Mouse (Mus musculus): ENCODE measurements at regions not wholly inside any gene's neighbourhood (a gene's known extent, or its start where the extent isn't known, plus 50 kb on each side); places are given as distances from the start of the nearest gene placed in this dataset.

DNA sequence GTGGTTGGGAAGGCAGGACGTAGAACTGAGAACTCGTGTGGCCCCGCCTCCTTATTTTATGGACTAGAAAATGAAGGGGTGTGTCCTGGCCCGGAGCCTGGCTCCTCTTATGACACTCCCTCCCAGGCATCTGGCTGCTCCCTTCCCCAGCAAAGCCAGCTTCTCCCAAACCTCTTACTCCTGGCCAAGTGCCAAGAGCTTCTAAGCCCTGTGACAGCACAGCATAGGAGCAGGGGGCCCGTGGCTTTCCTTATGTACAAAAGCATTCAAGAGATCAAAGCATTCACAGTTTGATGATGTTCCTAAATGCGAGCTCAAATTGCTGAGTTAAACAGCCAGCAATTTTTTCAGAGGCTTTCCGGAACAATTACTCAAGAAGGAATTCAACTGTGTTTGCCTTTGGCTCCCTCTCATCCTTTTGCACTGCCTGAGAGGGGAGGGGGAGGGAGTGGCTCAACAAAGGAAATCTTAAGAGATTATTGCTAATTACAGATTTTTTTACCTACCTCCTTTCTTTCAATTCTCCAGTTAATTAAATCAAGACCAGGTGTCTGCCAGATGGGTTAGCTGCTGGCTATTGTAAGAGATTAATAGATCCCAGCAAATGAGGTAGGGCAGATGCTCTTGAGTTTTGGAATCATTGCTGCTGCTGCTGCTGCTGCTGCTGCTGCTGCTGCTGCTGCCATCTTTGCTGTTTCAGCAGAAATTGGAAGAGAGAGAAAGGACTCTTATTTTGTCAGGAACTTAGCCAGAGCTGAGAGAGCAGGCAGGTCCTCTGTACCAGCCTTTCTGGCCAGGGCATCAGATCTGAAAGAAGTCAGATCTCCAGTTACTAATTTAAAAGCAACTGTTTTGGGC, 71.0 kb upstream of the Dlg1 start:
- ATAC-seq (replicated peaks; ENCODE audit: low FRiP score, poor library complexity, severe bottlenecking), result peak; percentile 98

DNA sequence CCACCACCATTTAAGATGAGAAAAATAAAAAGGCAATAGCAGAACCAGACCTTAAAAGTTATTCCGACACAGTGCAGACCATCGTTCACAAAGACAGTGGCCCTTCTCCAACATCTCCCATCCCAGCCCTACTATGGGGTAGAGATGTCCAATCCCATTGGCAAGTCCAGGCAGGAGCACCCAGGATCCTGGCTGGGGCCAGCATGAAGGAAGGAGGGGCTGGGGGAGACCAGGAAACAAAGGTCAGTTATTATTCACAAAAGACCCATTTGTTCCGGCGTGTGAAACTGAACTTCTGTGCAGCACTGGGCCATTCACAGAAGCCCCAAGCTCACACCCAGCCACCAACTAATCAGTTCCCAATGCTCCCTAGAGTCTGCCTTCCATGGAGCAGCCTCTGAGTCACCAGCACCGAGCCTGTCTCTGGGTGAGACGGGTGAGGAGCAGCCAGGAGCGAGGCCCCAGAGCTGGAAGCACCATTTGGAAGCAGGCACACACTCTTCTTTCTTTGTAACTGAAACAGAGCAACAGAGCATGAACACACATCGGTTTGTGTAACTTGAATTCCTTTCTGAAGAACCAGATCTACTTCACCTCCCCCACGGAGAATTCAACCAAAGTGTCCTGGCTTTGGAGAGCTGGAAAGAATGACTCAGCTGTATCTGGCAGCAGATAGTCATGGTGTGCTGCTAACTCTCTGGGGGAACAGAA, 70.1 kb upstream of the Dlg1 start:
- no peak for ATAC-seq (replicated peaks; ENCODE audit: low FRiP score, poor library complexity, severe bottlenecking)

DNA sequence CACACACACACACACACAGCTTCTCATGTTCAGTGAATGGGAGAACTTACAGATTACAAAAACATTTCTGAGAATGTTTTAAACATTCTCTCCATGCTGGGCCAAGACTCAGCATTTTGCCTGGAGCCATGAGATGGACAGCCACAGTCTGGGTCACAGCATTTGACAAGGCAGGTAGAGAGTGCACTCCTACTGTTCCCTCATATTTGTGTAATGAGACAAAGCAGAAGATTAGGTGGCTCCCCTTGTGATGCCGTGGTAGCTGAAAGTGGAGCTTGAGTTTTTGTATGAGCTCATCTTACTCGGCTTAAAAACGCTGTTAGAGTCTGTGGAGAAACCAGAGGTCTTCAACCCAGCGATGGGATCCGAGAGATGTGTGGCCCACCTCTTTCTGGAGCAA, 65.3 kb upstream of the Dlg1 start:
- peak; percentile 43 for ATAC-seq (replicated peaks; ENCODE audit: low FRiP score, poor library complexity, severe bottlenecking)

DNA sequence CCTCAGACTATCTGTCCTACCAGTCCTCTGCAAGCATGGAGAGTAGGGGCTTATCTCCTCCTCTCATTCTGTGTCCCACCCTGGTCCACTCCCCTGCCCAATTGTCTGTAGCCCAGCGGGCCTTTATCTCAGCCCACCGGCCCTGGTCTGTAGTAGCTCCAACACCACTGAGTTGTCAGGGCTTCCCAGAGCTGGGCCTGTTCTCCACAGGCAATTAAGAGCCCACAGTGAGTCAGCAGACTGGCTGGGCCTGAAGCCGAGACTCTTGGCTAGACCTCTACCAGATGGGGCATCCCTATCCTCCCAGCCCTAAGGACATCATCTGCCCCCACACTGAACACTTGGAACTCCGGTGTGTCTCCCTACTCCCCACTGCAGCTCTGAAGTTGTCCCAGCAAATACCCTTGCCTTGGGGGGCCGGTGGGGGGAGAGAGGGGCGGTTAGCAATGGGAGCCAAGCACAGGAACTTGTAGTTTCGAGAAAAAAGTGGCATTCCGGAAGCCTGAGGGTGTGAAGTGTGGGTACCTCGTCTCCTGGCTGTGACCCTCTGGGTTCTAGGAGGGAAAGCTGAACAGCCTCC, 64.7 kb upstream of the Dlg1 start:
- ATAC-seq (replicated peaks; ENCODE audit: low FRiP score, poor library complexity, severe bottlenecking), result peak; percentile 91

DNA sequence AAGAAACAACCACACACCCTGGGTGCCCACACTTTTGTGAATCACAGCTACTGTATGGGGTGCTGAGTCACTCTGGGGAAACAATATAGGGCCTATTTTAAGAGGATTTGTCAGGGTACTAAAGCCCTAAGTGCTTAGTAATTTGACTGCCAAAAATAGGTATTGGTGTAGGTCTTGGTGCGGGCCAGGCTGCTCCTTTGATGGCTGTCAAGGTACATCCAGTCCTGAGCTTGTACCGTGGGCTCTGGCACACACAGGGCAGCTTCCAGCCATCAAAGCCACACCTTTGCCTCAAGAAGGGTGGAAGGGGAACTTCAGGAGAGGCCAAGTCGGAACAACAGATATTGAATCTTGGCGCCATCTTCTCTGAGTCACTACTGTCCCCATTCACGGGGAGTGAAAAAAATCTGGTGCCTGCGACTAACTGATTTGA, 64.2 kb upstream of the Dlg1 start:
- 0 out of 2 replicates have a peak, but pooled peaks have one; percentile 9 for ATAC-seq (replicated peaks; ENCODE audit: low FRiP score, poor library complexity, severe bottlenecking)

DNA sequence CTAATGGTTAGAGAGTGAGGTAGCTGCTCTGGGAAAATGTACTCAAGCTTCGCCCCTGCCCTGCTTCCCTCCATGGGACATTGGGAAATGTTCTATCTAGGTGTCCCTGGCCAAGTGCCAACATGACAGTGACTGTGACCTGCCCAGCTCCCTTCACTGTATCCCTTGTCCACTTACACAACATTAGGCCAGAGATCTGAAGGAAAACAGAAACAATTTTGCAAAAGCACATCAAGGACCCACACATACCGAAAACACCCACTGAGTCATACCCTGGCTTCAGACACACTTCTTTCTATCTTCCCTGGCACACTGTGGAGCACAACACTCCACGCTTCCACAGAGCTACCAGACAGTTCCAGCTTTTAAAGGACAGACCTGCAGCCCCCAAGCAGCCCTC, 62.0 kb upstream of the Dlg1 start:
- ATAC-seq (replicated peaks; ENCODE audit: low FRiP score, poor library complexity, severe bottlenecking), result no peak

DNA sequence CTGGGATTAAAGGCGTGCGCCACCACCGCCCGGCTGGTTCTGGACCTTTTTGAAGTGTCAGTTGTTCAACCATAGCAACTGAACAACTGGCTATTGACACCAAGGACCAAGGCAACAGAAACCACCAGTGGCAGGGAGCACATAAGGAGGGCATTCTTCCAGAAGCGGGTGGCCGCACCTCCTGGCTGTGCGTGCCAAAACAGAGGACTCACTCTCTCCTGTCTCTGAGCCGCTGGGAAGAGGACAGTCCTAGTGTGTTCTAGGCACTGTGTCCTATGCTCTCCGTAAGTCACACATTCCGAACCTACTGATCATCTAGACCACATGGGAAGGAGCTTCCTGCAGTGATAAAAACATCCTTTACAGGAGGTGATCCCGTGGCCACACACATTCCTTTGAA, 60.1 kb upstream of the Dlg1 start:
- no peak for ATAC-seq (replicated peaks; ENCODE audit: low FRiP score, poor library complexity, severe bottlenecking)

DNA sequence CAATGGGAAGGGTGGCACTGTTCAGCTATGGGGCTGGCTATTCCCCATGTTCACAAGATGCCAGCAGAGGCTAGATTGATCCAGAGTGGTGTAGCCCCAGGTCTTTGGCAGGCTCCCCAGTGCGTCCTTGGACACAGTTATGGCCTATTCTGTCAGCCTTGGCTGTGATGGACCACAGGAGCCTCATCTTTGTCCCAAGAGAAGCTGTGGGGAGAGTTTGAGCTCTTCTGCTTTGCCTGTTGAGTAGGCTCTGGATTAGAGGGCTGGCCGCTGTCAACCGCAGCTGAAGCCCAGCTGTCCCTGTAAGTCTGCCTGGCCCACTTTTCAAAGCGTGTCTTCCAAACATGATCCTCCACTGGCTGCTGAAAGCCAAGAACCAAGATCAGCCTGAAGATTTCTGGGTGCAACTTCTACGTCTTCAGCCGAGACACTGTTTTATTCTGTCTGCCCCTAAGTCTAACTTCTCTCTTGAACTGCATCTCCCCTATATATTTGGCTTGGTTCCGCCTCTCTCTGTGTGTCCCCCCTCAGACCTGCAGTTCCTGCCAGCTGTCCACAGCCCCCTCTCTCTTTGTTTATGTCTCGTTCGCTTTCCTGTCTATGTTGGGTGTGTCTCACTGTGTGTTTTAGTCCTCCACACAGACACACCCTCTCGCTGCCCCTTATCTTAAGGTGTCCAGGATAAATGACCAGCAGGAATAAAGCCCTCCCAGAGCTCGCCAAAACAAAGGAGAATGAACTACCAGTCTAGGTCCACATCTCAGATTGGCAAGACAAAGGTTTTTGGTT, 56.7 kb upstream of the Dlg1 start:
- peak; percentile 55 for ATAC-seq (replicated peaks; ENCODE audit: low FRiP score, poor library complexity, severe bottlenecking)

DNA sequence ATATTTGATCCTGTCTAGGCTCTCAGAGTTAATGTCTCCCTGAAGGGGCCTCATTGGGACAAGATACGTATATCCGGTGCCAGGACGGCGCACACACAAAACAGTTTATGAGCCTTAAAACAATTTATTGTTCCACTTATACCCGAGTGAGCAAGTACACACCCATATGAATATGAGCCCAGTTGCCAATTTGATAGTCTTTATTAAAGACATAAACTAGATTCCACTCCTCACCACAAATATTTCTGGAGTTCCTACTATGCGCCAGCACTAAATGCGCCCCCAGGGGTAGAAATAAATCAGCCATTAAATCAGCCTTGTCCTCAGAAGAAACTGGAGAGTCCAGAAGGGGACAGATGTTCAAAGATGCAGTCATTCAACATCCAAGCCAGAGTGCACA, 54.3 kb upstream of the Dlg1 start:
- no peak for ATAC-seq (replicated peaks; ENCODE audit: low FRiP score, poor library complexity, severe bottlenecking)

DNA sequence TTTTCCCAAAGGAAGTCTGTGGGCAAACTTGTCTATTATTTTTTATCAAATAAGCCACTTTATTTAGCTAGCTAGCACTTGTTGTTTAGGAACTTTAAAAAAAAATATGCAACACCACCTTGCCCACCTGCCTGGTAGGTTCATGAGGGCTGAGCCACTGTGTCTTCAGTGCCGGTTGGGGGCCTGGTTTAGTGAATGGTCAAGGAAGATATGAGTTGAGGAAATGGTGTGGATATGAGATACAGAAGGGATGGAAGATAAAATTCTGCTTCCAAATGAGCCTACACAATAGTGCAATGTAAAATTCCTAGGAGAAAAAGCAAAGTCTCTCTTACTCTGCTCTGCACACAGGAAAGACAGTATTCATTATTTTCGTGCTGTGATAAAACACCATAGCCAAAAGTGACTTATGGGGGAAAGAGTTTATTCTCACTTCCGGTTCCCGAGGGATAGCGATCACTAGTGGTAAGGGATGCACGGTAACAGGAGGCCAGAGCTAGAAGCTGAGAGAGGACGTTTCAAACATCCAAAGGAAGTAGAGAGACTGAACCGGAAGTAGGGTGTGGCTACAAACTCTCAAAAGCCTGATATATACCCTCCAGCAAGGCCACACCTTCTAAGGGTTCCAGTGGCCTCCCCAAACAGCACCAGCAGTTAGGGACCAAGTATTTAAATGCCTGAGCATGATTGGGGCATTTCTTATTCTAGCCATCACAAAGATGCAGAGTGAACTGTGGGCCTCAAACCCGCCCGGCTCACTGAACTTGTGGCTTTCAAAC, 53.7 kb upstream of the Dlg1 start:
- peak; percentile 71 for ATAC-seq (replicated peaks; ENCODE audit: low FRiP score, poor library complexity, severe bottlenecking)

All from erythroid progenitor cell, adult 5-6 weeks (primary cell).